Mouse (Mus musculus) erythroid progenitor cell, adult 5-6 weeks (primary cell): Measurements from ENCODE around the gene Hoxa6. TPM values are rescaled to one million over a fixed set of nuclear protein-coding genes. Genes with fewer than 3 reads are reported as not detected.

Source experiments
- ATAC-seq: replicated peaks from 2 replicates; pipeline ENCODE4 v1.8.0; 2016; ENCODE audit warnings: moderate number of reproducible peaks, mild to moderate bottlenecking, moderate TSS enrichment, inconsistent platforms; ENCODE audit not compliant: poor library complexity, low FRiP score, severe bottlenecking
- total RNA-seq, 2 experiments: library from RNA; stranded (forward) in 1 of 2; stranded (reverse) in 1 of 2; fragments of 150-400 nt in 1 of 2; fragments of 186-747, 209-891 nt in 1 of 2; gene quantifications; 2 replicates each; pipeline versions ENCODE4 v1.2.3 to v1.2.4; 2015 to 2017; ENCODE audit warnings: low replicate concordance in 2 of 2

The Hoxa6 gene
- total RNA-seq, 2 experiments from 2014 or later = not detected

- no peak for ATAC-seq
Measured at GRCm38 (mm10) chr6:52242801-52243332, 34.3 kb upstream of the Hoxa6 start.

- no peak for ATAC-seq
Measured at GRCm38 (mm10) chr6:52241001-52241621, 32.6 kb upstream of the Hoxa6 start.

- no peak for ATAC-seq
Measured at GRCm38 (mm10) chr6:52240389-52241000, 32.0 kb upstream of the Hoxa6 start, which contains the start of gene Hoxa10. Gene Hoxa10 (minus strand): TSS chr6:52240854.

GRCm38 (mm10) chr6:52239625-52240388 is 31.3 kb upstream of the Hoxa6 start:
- no peak for ATAC-seq

DNA sequence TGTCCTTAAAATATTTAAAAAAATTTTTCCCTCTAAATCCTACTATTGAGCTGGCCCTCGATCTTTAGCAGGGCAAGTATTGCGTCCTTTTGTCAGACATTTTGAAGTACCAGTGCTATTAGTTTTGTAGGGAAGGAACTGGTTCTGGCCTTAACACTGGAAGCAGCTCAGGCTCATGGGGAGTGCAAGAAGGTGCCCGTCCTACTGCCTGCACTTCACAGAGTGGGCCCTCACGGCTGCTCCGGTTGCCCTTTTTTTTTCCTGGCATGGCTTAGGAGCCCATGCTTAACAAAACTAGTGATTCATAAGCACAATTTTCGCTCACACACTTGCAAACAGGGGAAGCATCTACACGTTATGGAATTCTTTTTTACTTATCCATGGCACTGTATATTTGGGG is 30.5 kb upstream of the Hoxa6 start:
- ATAC-seq = no peak

GRCm38 (mm10) chr6:52238155-52238545 is 29.6 kb upstream of the Hoxa6 start:
- no peak for ATAC-seq

DNA sequence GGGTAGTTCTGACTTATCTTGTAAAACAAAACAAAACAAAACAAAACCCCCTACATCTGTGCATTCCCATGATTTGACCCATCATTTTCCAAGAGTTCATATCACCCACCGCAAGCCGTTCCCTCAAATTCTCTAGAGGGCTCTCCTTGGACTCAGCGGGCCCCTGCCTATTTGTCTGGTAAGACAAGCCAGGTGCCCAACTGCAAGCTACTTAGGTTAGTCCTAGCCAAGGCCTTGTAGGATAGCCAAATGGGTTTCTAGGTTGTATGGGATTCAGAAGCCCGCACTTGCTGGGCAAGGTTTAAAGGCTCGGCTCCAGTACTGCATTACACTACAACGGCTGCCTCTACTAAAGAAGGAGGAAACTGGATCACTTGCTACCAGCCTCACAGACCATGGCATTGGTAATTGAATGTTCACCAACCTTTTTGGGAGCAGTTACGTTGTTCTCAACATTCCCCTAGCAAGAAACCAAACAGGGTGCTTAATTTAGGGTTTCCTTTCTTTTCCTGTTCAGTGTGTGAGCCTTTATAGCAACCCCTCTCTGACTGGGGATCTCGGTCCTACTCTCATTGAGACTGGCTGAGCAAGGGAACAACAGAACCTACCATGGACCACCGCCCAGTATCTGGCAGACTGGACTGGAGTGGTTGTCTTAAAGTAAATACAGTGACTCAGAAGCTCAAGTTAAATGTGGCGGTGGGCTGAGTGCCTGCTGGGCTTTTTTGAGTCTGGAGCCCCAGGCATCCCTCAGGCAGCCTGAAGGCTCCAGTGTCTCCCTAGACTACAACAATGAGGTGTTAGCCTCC is 29.0 kb upstream of the Hoxa6 start:
- no peak for ATAC-seq

- no peak for ATAC-seq
Measured at GRCm38 (mm10) chr6:52236806-52237205, 28.3 kb upstream of the Hoxa6 start.

- ATAC-seq = no peak
Measured at GRCm38 (mm10) chr6:52235866-52236265, 27.3 kb upstream of the Hoxa6 start.

- no peak for ATAC-seq
Measured at GRCm38 (mm10) chr6:52235267-52235666, 26.7 kb upstream of the Hoxa6 start.

DNA sequence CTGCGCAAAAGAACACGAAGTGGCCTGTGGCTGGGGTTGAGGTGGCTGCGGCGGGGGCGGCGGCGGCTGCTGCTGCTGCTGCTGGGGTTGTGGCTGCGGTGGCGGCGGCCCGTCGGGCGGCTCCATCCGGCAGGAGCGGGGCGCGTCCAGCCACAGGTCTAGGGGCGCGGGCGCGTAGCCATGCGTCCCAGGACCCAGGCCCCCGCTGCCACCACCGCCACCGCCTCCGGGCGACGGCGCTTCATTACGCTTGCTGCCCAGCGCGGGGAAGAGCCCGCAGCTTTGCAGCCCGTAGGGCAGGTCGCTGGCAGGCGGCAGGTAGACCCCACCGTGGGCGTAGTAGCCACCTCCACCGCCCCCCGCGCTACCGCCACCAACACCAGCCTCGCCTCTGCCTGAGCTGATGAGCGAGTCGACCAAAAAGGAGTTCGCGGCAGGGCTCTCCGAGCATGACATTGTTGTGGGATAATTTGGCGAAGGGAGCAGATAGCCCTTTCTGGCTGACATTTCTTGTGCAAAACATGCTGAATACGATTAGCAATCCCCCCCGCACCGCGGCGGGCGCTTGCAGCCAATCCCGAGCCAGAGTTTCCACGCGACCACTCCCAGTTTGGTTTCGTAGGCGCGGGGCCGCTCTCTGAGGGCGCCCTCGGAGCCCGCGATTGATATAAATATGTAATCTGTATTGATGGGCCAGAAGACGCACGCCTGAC is 26.1 kb upstream of the Hoxa6 start:
- no peak for ATAC-seq

- no peak for ATAC-seq
Measured at GRCm38 (mm10) chr6:52233546-52234427, 25.3 kb upstream of the Hoxa6 start.

DNA sequence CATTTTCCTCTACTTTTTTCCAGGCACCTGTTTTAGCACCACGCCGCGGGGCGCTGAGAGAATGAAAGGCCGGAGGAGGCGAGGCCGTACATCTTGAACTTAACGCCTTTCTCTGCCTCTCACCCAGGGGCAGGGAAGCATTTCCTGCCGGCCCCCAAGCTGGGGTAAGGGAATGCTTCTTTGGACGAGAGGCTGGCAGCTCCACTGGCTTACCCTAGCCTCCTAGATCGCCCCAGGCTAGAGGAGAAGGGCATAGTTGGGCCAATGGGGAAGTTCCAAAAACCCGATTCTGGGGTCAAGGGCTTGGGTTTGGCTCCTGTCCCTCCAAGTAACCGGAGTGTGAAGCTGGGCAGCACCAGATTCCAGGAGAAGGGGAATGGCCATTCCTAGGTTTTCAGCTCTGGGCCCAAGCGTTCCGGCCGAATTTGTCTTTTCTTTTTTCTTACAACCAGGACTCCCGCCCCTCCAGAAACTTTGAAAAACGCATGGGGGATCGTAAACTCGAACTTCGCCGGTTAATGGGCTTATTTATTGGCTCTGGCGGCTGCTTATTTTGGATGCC is 24.5 kb upstream of the Hoxa6 start:
- no peak for ATAC-seq

GRCm38 (mm10) chr6:52232568-52232965 is 24.0 kb upstream of the Hoxa6 start:
- ATAC-seq = no peak

DNA sequence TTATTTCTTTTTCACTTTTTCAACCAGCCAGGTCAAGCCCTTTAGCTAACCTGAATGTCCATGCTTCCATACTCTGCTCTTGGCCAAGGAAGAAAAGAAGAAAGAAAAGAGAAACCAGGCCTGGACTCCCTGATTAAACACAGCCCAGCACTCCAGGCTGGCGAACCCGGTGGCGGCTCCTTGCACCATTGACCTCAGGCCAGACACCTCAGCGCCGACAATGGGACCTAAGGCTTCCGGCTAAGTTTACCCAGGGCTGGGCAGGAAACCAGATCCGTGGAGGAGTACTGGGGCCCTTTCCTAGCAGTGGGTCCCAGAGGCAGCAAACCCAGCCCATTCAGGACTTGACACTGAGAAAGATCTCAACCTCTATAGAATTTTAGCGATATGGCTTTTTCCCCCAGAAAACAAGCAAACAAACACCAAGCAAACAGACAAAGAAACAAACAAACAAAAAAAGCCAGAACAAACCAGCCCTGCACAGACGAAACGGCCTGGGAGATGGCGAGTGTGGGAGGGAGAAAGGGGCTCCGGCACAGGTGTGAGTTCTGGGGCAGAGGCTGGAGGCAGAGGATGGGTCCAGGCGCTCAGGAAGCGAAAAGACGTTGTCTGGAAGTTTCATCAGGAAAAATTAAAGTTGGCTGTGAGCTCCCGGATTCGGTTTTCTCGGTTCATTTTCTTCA is 23.5 kb upstream of the Hoxa6 start:
- ATAC-seq = no peak

GRCm38 (mm10) chr6:52230516-52231165 is 22.1 kb upstream of the Hoxa6 start, which contains the start of gene Hoxa9:
Gene Hoxa9 (minus strand): TSS chr6:52231089.
- no peak for ATAC-seq
